Mouse (Mus musculus): ENCODE data around the gene Man2a2. TPM values are rescaled to one million over a fixed set of nuclear protein-coding genes. Genes with fewer than 3 reads are reported as not detected.
A peak's percentile ranks its signal among the peaks of the same experiment; 100 is the strongest.

Gene Man2a2
- polyA plus RNA-seq, 1 experiment from 2014 or later = 2.1 TPM

DNA sequence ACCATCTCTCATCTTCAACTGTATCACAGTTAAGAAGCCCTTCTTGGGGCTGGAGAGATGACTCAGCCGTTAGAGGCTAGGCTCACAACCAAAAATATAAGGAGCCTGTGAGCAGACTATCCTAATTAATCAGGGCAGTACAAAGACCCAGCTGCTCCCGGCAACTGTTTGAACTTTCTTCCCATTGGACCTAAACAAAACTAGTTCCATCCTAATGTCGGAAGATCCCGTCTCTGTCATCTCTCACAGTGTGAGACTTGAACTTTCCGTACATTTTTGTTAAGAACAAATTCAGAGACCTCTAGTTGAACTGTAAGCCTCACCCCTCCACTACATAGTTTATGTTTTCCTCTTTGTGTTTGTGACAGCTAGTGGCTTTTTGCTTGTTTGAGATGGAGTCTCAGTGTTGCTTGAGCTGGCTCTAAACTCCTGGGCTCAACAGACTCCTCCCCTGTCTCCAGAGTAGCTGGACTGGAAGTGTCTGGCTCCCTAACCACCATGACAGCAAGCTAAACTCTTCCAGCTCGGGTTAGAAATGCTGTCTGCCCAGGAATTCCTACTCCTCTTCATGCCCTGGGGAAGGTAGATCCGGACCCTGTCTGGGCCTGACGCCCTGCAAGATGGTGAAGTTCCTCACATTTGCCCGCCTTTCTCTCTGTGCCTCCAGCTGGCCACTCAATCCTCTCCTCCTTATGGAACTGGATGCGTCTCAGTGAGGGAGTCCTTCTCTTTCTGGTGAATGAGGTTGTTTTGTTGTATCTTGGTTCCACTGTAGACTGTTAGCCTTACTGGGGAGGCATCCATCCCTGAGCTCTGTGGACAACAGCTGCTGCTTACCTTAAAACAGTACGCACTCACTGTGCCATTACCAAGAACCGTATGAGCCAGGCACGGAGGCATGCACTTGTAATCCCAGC lies 23.2 kb downstream of the Man2a2 start:
- Histone ChIP-seq H3K27me3 (ENCODE audit: insufficient read depth, low read length) (no peaks in the 10 kb centered on the region), H3K4me3 (ENCODE audit: low read depth, low read length) (no peak overlapping the region), H3K4me2 (ENCODE audit: low read depth, low read length) (no peak overlapping the region), H3K27ac (ENCODE audit: low read depth) (no peak overlapping the region), H3K9ac (replicated peaks) (no peak overlapping the region), H3K4me1 (ENCODE audit: insufficient read depth) (peaks cover 16% of the 10 kb centered on the region), H3K36me3 (replicated peaks; ENCODE audit: insufficient read depth, low read length) (peaks cover 11% of the 10 kb centered on the region), H3K9me3 (ENCODE audit: low read length) (no peaks in the 10 kb centered on the region)
- TF ChIP-seq EP300 (IDR thresholded peaks at IDR 0.05; ENCODE audit: low read depth) (no peak), CTCF (IDR thresholded peaks at IDR 0.05; ENCODE audit: low read depth) (no peak)
- DNase-seq (no peak), ATAC-seq (no peak)
- WGBS (ENCODE audit: insufficient replicate concordance) = 72% methylated on average over 13 of the region's 13 CpGs

DNA sequence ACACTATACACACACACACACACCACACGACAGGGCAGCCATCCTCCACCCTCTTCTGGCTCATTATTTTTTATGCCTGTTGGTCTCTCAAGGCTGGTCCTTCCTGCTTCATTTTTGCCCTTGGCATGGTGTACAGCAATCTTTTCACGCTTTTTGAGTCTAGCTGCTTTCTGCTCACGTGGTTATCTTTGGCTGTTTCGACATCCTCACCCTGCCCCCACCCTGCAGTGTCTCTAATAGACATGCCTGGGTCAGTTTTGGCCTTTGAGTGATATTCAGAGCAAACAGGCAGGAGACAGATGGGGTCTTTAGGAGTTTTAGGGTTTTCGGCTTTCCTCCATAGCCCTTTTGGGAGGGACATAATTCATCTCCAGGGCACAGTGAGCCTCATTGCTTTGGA lies 24.3 kb downstream of the Man2a2 start:
- Histone ChIP-seq H3K4me2 (ENCODE audit: low read depth, low read length) (no peak overlapping the region), H3K27ac (ENCODE audit: low read depth) (no peak overlapping the region), H3K27me3 (ENCODE audit: insufficient read depth, low read length) (no peaks in the 10 kb centered on the region), H3K36me3 (replicated peaks; ENCODE audit: insufficient read depth, low read length) (0 out of 2 replicates have a peak, but pooled peaks cover 7% of the 10 kb centered on the region), H3K9me3 (ENCODE audit: low read length) (no peaks in the 10 kb centered on the region), H3K9ac (replicated peaks) (no peak overlapping the region), H3K4me1 (ENCODE audit: insufficient read depth) (peaks cover 21% of the 10 kb centered on the region), H3K4me3 (ENCODE audit: low read depth, low read length) (no peak overlapping the region)
- no peak; the same call in 1 of the 2 replicates for ATAC-seq
- WGBS (ENCODE audit: insufficient replicate concordance) = 49% methylated on average over 5 of the region's 5 CpGs
- DNase-seq = no peak
- no peak for TF ChIP-seq EP300 (IDR thresholded peaks at IDR 0.05; ENCODE audit: low read depth)
- no peak for TF ChIP-seq CTCF (IDR thresholded peaks at IDR 0.05; ENCODE audit: low read depth)

DNA sequence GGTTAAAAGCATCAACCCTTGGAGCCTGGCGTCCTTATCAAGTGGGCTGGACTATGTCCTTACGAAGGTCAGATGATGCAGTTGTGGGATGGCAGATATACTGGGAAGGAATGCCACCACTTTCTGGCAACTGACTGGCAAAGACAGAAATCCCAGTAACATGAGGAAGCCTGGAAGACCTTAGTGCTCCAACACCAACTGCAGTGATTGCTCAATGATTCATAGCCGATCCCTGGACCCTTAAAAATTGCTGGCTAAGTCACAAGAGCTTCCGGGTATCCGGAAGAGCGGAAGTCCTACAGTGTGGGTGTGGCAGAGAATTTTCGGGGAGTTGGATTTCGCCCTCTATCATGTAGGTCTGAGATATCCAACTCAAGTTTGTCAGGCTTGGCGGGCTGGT lies 25.0 kb downstream of the Man2a2 start:
- Histone ChIP-seq H3K9ac (replicated peaks) (no peak overlapping the region), H3K4me1 (ENCODE audit: insufficient read depth) (peaks cover 22% of the 10 kb centered on the region), H3K4me3 (ENCODE audit: low read depth, low read length) (no peak overlapping the region), H3K27ac (ENCODE audit: low read depth) (no peak overlapping the region), H3K4me2 (ENCODE audit: low read depth, low read length) (no peak overlapping the region), H3K9me3 (ENCODE audit: low read length) (no peaks in the 10 kb centered on the region), H3K36me3 (replicated peaks; ENCODE audit: insufficient read depth, low read length) (0 out of 2 replicates have a peak, but pooled peaks cover 2% of the 10 kb centered on the region), H3K27me3 (ENCODE audit: insufficient read depth, low read length) (no peaks in the 10 kb centered on the region)
- 84% methylated on average over 9 of the region's 9 CpGs for WGBS (ENCODE audit: insufficient replicate concordance)
- TF ChIP-seq EP300 (IDR thresholded peaks at IDR 0.05; ENCODE audit: low read depth) (no peak), CTCF (IDR thresholded peaks at IDR 0.05; ENCODE audit: low read depth) (no peak)
- no peak for DNase-seq
- ATAC-seq = no peak

DNA sequence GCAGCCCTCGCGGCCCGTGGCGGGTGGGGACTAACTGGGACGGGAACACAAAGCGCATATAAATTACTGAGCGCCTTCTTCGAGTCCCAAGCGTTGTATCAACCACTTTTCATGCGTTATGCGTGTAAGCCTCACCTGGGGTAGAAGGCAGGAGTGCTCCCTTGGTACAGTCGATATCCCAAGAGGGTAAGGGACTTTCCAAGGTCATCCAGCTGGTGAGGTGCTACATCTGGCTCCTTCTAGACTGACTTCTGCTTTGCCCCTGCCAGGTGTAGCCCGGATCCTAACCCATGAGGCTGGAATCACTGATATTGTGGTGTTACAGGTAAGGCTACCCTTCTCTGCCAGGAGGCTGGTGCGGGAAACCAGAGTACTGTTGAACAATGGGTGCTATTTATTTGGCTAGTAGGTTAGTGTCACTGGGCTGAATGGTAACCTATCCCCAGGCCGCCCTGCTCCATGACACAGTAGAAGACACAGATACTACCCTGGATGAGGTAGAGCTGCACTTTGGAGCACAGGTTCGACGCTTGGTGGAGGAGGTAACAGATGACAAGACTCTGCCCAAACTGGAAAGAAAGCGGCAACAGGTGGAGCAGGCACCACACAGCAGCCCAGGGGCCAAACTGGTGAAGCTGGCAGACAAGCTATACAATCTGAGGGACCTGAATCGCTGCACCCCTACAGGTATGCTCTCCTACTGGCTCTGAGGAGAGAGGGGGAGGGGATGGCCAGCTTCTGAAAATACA lies 27.7 kb downstream of the Man2a2 start:
- Histone ChIP-seq H3K9ac (replicated peaks) (peak overlapping the region; percentile 81), H3K4me1 (ENCODE audit: insufficient read depth) (peaks cover 35% of the 10 kb centered on the region), H3K9me3 (ENCODE audit: low read length) (no peaks in the 10 kb centered on the region), H3K36me3 (replicated peaks; ENCODE audit: insufficient read depth, low read length) (no peaks in the 10 kb centered on the region), H3K27me3 (ENCODE audit: insufficient read depth, low read length) (no peaks in the 10 kb centered on the region), H3K4me2 (ENCODE audit: low read depth, low read length) (peak overlapping the region; percentile 95), H3K4me3 (ENCODE audit: low read depth, low read length) (peak overlapping the region; percentile 61), H3K27ac (ENCODE audit: low read depth) (peak overlapping the region; percentile 56; the same call in 1 of the 2 replicates)
- no peak for DNase-seq
- WGBS (ENCODE audit: insufficient replicate concordance) = 24% methylated on average over 19 of the region's 19 CpGs
- TF ChIP-seq CTCF (IDR thresholded peaks at IDR 0.05; ENCODE audit: low read depth) = no peak
- no peak for TF ChIP-seq EP300 (IDR thresholded peaks at IDR 0.05; ENCODE audit: low read depth)
- ATAC-seq = no peak

DNA sequence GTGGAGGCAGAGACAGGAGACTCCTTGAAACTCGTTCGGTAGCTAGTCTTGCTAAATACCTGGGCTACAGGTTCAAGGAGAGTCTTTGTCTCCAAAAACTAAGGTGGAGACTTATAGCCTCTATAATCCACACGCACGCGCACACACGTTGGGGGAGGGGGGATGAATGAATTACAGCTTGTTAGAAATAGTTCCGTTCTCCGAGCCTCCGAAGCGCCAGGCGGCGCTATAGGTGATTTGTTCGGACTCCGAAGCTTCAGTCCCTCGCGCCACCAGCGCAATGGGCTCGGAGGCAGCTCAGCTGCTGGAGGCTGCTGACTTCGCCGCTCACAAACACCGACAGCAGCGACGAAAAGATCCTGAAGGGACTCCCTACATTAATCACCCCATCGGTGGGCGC lies 28.3 kb downstream of the Man2a2 start, which contains the start of gene Hddc3:
Gene Hddc3 (plus strand): TSS at position 247 of the 400 bp plus-strand sequence.
- DNase-seq (peak; percentile 94), ATAC-seq (peak; percentile 46)
- Histone ChIP-seq H3K9me3 (ENCODE audit: low read length) (no peaks in the 10 kb centered on the region), H3K36me3 (replicated peaks; ENCODE audit: insufficient read depth, low read length) (no peaks in the 10 kb centered on the region), H3K4me3 (ENCODE audit: low read depth, low read length) (peak within 1 kb of the TSS; percentile 61), H3K4me2 (ENCODE audit: low read depth, low read length) (peak within 1 kb of the TSS; percentile 95), H3K27me3 (ENCODE audit: insufficient read depth, low read length) (no peaks in the 10 kb centered on the region), H3K27ac (ENCODE audit: low read depth) (peak within 1 kb of the TSS; percentile 56; the same call in 1 of the 2 replicates), H3K9ac (replicated peaks) (peak within 1 kb of the TSS; percentile 81), H3K4me1 (ENCODE audit: insufficient read depth) (peaks cover 35% of the 10 kb centered on the region)
- WGBS (ENCODE audit: insufficient replicate concordance) = 1% methylated on average over 25 of the region's 25 CpGs
- TF ChIP-seq CTCF (IDR thresholded peaks at IDR 0.05; ENCODE audit: low read depth) (peak; percentile 87), EP300 (IDR thresholded peaks at IDR 0.05; ENCODE audit: low read depth) (no peak)

DNA sequence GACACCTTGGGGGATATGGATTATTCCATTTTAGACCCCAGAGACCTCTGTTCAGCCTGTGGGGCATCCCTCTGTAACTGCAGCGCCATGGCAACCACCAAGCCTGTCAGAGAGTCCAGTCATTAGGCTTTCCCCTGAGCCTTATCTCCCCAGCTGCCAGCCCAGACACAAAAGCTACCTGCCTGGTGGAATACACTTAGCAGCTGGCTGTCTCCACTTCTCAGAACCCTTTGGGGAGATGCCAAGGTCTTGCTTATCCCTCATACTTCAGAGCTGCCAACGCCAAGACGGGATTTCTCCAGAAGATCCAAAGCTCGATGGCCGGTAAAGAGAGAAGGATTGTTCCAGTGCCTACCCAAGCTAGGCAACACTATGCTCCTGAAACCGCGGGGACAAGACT lies 29.4 kb downstream of the Man2a2 start:
- Histone ChIP-seq H3K4me1 (ENCODE audit: insufficient read depth) (peaks cover 29% of the 10 kb centered on the region), H3K9ac (replicated peaks) (no peak overlapping the region), H3K27me3 (ENCODE audit: insufficient read depth, low read length) (no peaks in the 10 kb centered on the region), H3K27ac (ENCODE audit: low read depth) (no peak overlapping the region), H3K4me2 (ENCODE audit: low read depth, low read length) (no peak overlapping the region), H3K9me3 (ENCODE audit: low read length) (no peaks in the 10 kb centered on the region), H3K4me3 (ENCODE audit: low read depth, low read length) (no peak overlapping the region), H3K36me3 (replicated peaks; ENCODE audit: insufficient read depth, low read length) (peaks cover under 1% of the 10 kb centered on the region; the same call in 1 of the 2 replicates)
- no peak for DNase-seq
- no peak for ATAC-seq
- TF ChIP-seq CTCF (IDR thresholded peaks at IDR 0.05; ENCODE audit: low read depth) (no peak), EP300 (IDR thresholded peaks at IDR 0.05; ENCODE audit: low read depth) (no peak)
- 71% methylated on average over 7 of the region's 7 CpGs for WGBS (ENCODE audit: insufficient replicate concordance)

Measured in liver, postnatal 0 days (tissue).